Mouse (Mus musculus): ENCODE measurements around the gene Dbn1. TPM values are rescaled to one million over a fixed set of nuclear protein-coding genes. Genes with fewer than 3 reads are reported as not detected.

The Dbn1 gene
- polyA plus RNA-seq, 1 experiment from 2014 or later: 104 TPM

DNA sequence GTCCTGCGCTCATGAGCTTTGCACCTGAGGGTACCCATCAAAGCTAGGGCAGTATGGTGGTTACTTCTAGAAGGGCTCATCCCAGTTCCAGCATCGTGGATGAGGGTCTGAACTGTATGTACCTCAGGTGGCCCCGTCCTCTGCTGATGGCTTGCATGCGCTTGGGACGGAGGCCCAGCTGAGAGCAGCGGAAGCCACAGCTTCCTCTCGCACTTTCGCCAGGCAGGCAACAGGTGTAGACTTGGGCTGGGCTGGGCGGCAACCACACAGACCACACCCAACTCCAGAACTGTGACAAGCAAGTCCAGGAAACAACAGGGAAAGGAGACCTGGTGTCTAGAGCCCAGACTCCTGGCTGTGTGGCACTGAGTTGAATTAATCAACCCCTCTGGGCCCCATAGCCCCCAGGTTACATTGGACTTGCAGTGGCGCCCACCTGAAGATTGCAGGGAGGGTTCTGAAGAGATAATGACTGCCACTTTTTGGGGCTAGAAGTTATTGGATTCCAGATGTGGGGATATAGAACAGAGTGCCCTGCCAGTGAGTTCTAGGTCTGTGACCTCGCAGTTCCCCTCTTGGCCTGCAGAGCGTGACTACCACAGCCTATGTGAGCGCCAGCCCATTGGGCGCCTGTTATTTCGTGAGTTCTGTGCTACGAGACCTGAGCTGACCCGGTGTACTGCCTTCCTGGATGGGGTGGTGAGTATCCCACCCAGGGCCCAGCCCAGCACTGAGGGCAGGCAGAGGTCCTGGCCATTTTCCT lies 38.1 kb downstream of the Dbn1 start:
- no peak overlapping the region for H3K27ac ChIP-seq

DNA sequence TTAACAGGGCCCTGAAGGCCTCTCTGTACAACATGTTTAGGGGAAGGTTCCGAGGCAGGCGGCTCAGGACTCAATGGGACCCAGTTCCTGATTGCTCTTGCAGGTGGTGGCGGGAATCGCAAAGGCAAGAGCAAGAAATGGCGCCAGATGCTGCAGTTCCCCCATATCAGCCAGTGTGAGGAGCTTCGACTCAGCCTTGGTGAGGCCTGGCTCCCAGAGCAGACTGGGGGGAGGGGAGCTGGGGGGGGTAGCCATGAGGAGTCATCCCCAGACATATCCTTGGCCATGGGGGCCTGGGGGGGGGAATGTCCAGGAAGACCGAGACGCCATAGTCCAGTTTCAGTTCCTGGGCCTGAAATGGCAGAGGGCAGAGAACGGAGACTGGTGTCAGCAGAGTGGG lies 38.7 kb downstream of the Dbn1 start:
- Histone ChIP-seq H3K9ac (ENCODE audit: low read depth, low read length) (no peak overlapping the region), H3K27ac (no peak overlapping the region), H3K36me3 (ENCODE audit: insufficient read depth, low read length) (peaks cover 38% of the 10 kb centered on the region), H3K4me2 (ENCODE audit: low read length) (no peak overlapping the region), H3K9me3 (replicated peaks; ENCODE audit: low read length) (no peaks in the 10 kb centered on the region), H3K4me1 (replicated peaks; ENCODE audit: insufficient read depth, low read length) (peaks cover 10% of the 10 kb centered on the region), H3K4me3 (replicated peaks; ENCODE audit: low read depth, low read length) (no peak overlapping the region), H3K27me3 (ENCODE audit: insufficient read depth, low read length) (no peaks in the 10 kb centered on the region)
- ATAC-seq (replicated peaks; ENCODE audit: low FRiP score, low read depth) (no peak), DNase-seq (ENCODE audit: low spot score) (no peak)
- WGBS: 96% methylated on average over 9 of the region's 9 CpGs
- no peak for TF ChIP-seq CTCF (IDR thresholded peaks at IDR 0.05; ENCODE audit: low read depth)

More for the DNA sequence above, 38.1 kb downstream of the Dbn1 start:
- peaks cover 41% of the 10 kb centered on the region for H3K36me3 ChIP-seq (ENCODE audit: insufficient read depth, low read length)
- peaks cover 9% of the 10 kb centered on the region for H3K4me1 ChIP-seq (replicated peaks; ENCODE audit: insufficient read depth, low read length)
- ATAC-seq (replicated peaks; ENCODE audit: low FRiP score, low read depth) (no peak), DNase-seq (ENCODE audit: low spot score) (no peak)
- no peak for TF ChIP-seq CTCF (IDR thresholded peaks at IDR 0.05; ENCODE audit: low read depth)
- no peaks in the 10 kb centered on the region for H3K9me3 ChIP-seq (replicated peaks; ENCODE audit: low read length)
- no peak overlapping the region for H3K4me3 ChIP-seq (replicated peaks; ENCODE audit: low read depth, low read length)
- no peak overlapping the region for H3K9ac ChIP-seq (ENCODE audit: low read depth, low read length)
- 87% methylated on average over 17 of the region's 17 CpGs for WGBS
- no peaks in the 10 kb centered on the region for H3K27me3 ChIP-seq (ENCODE audit: insufficient read depth, low read length)
- H3K4me2 ChIP-seq (ENCODE audit: low read length): no peak overlapping the region

DNA sequence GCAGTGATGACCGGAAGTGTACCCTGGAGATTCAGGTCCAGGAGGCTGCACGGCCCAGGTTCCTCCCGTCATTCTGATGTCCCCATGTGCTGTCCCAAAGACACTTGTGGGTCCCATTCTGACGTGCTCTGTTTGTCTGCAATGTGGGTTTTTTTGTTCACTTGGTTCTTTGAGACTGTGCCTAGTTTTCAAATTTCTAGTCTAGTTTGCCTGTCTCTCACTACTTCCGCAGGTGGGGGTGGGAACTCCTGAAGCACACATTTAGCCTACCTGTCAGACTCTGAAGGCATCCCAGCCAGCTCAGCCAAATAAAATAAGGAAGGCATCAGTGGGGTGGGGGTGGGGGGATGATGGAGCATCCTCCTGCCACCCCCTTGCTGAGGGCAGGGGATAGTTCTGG lies 39.8 kb downstream of the Dbn1 start:
- peaks cover 15% of the 10 kb centered on the region for H3K4me1 ChIP-seq (replicated peaks; ENCODE audit: insufficient read depth, low read length)
- H3K4me2 ChIP-seq (ENCODE audit: low read length): no peak overlapping the region
- 92% methylated on average over 5 of the region's 5 CpGs for WGBS
- no peak for ATAC-seq (replicated peaks; ENCODE audit: low FRiP score, low read depth)
- no peak overlapping the region for H3K4me3 ChIP-seq (replicated peaks; ENCODE audit: low read depth, low read length)
- H3K36me3 ChIP-seq (ENCODE audit: insufficient read depth, low read length): peaks cover 27% of the 10 kb centered on the region
- no peak overlapping the region for H3K27ac ChIP-seq
- no peak for DNase-seq (ENCODE audit: low spot score)
- no peak for TF ChIP-seq CTCF (IDR thresholded peaks at IDR 0.05; ENCODE audit: low read depth)
- no peaks in the 10 kb centered on the region for H3K9me3 ChIP-seq (replicated peaks; ENCODE audit: low read length)
- no peaks in the 10 kb centered on the region for H3K27me3 ChIP-seq (ENCODE audit: insufficient read depth, low read length)
- H3K9ac ChIP-seq (ENCODE audit: low read depth, low read length): no peak overlapping the region

DNA sequence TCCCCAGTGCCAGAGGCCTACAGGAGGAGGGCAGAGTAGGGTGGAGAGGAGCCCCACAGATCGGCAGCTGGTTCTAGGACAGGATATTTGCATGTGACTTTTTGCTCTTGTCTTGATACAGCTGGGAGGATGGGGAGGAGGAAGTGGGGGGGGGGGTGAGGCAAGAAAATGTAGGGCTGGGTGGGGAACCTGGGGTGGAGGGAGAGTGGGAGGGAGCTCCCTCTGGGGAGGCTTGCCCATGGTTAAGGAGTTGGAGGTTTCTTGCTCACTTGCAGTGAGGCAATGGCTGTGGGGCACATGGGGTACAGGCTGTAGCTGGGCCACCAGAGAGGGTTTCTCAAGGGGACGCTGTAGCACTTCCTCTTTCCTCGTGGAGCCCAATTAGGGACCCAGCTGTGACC lies 40.4 kb downstream of the Dbn1 start:
- H3K9ac ChIP-seq (ENCODE audit: low read depth, low read length): no peak overlapping the region
- peaks cover 15% of the 10 kb centered on the region for H3K4me1 ChIP-seq (replicated peaks; ENCODE audit: insufficient read depth, low read length)
- no peaks in the 10 kb centered on the region for H3K9me3 ChIP-seq (replicated peaks; ENCODE audit: low read length)
- TF ChIP-seq CTCF (IDR thresholded peaks at IDR 0.05; ENCODE audit: low read depth): no peak
- DNase-seq (ENCODE audit: low spot score) (no peak), ATAC-seq (replicated peaks; ENCODE audit: low FRiP score, low read depth) (no peak)
- no peak overlapping the region for H3K4me2 ChIP-seq (ENCODE audit: low read length)
- WGBS: 36% methylated on average over 3 of the region's 3 CpGs
- no peaks in the 10 kb centered on the region for H3K27me3 ChIP-seq (ENCODE audit: insufficient read depth, low read length)
- peaks cover 22% of the 10 kb centered on the region for H3K36me3 ChIP-seq (ENCODE audit: insufficient read depth, low read length)
- no peak overlapping the region for H3K27ac ChIP-seq
- H3K4me3 ChIP-seq (replicated peaks; ENCODE audit: low read depth, low read length): no peak overlapping the region

DNA sequence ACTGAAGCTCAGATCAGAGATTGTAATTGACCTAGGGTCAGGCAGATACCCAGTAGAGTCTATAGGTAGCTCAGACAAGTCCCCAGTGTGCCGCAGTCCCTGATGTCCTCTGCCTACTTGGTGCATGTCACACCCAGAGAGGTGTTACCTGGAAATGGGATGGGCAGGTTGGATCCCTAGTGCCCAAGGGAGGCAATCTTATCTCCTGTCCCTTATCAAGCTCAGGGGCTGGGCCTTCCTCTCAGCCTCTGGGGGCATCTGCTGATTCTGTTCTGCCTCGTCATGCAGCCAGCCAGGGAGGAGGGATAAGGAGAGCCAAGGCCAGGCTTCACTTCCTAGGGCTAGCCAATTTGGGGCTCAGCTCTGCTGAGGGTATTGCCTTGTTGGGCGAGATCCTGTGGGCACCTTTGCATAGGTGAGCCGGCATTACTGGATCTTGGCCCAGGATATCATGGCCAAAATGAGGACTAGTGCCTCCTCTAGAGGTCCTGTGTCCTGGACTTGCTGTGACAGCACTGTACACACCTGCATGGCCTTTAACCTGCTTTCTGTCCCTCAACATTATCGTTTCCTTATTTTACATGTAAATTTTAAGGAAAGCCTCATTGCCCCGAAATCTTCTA lies 41.3 kb downstream of the Dbn1 start:
- Histone ChIP-seq H3K9ac (ENCODE audit: low read depth, low read length) (peak overlapping the region; percentile 93), H3K27ac (no peak overlapping the region)

DNA sequence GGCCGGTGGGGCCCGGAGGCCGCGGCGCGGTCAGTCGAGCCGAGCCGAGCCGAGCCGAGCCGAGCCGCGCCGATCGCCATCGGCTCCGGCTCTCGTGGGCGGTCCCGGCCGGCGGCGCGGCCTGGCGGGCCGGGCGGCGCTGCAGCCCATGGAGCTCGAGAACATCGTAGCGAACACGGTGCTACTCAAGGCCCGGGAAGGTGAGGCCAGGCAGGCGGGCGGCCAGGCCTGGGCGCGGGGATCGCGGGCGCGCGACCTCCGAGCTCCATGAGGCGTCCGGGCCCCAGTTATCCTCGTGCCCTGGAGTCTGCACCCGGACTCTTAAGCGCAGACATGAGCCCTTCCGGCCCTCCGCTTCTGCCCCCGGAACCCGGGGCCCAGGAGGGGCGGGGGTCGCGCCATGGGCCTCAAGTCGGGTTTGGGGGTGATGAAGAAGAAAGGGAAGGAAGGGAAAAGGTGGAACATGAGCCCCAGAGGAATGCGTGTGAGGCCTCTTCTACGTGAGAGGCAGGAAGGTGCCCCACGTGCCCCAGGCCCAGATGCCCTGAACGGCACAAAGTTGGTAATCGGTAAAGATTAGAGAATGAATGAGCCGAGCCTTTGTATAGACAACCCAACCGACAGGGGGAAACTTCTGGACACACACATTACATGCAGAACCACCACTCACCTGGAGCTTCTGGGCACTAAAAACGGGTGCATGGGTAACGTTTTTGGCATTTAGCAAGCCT lies 42.4 kb downstream of the Dbn1 start:
- H3K36me3 ChIP-seq (ENCODE audit: insufficient read depth, low read length): peaks cover 2% of the 10 kb centered on the region; the same call in 1 of the 2 replicates
- no peak for DNase-seq (ENCODE audit: low spot score)
- H3K4me3 ChIP-seq (replicated peaks; ENCODE audit: low read depth, low read length): peak overlapping the region; percentile 75
- peak overlapping the region; percentile 93 for H3K9ac ChIP-seq (ENCODE audit: low read depth, low read length)
- TF ChIP-seq CTCF (IDR thresholded peaks at IDR 0.05; ENCODE audit: low read depth): no peak
- ATAC-seq (replicated peaks; ENCODE audit: low FRiP score, low read depth): no peak
- no peaks in the 10 kb centered on the region for H3K27me3 ChIP-seq (ENCODE audit: insufficient read depth, low read length)
- WGBS: under 1% methylated on average over 60 of the region's 66 CpGs
- peak overlapping the region; percentile 94 for H3K27ac ChIP-seq
- peaks cover 15% of the 10 kb centered on the region for H3K4me1 ChIP-seq (replicated peaks; ENCODE audit: insufficient read depth, low read length)
- no peaks in the 10 kb centered on the region for H3K9me3 ChIP-seq (replicated peaks; ENCODE audit: low read length)
- H3K4me2 ChIP-seq (ENCODE audit: low read length): peak overlapping the region; percentile 87

More for the DNA sequence above, 41.3 kb downstream of the Dbn1 start:
- H3K36me3 ChIP-seq (ENCODE audit: insufficient read depth, low read length): peaks cover 13% of the 10 kb centered on the region
- peak overlapping the region; percentile 87 for H3K4me2 ChIP-seq (ENCODE audit: low read length)
- H3K9me3 ChIP-seq (replicated peaks; ENCODE audit: low read length): no peaks in the 10 kb centered on the region
- no peak for DNase-seq (ENCODE audit: low spot score)
- peak overlapping the region; percentile 75; the same call in 1 of the 2 replicates for H3K4me3 ChIP-seq (replicated peaks; ENCODE audit: low read depth, low read length)
- TF ChIP-seq CTCF (IDR thresholded peaks at IDR 0.05; ENCODE audit: low read depth): no peak
- WGBS: 76% methylated on average over 6 of the region's 6 CpGs
- H3K4me1 ChIP-seq (replicated peaks; ENCODE audit: insufficient read depth, low read length): peaks cover 15% of the 10 kb centered on the region
- no peak for ATAC-seq (replicated peaks; ENCODE audit: low FRiP score, low read depth)
- H3K27me3 ChIP-seq (ENCODE audit: insufficient read depth, low read length): no peaks in the 10 kb centered on the region

Data from kidney, postnatal 0 days (tissue).